Mouse (Mus musculus) gastrocnemius, postnatal 25 days (tissue): ENCODE results near the gene Tmem177. TPM values are rescaled to one million over a fixed set of nuclear protein-coding genes. Genes with fewer than 3 reads are reported as not detected.
A peak's percentile ranks its signal among the peaks of the same experiment; 100 is the strongest.

Experiments
- DNase-seq: peaks from one replicate; pipeline ENCODE4 v3.0.0; 2022
- total RNA-seq, 2 experiments: library from RNA; stranded (reverse); gene quantifications; 1 replicate in 1 of 2; 2 replicates in 1 of 2; pipeline ENCODE4 v1.2.3; 2021

Gene Tmem177
- total RNA-seq, 2 experiments from 2014 or later, result 5.1 TPM

GRCm38 (mm10) chr1:119891149-119891548, 21.9 kb downstream of the Tmem177 start:
- no peak for DNase-seq

- no peak for DNase-seq
These were observed 23.7 kb downstream of the Tmem177 start for GRCm38 (mm10) chr1:119889347-119889746.

GRCm38 (mm10) chr1:119886320-119886719, 26.7 kb downstream of the Tmem177 start:
- DNase-seq, result no peak

GRCm38 (mm10) chr1:119884272-119884671, 28.7 kb downstream of the Tmem177 start:
- no peak for DNase-seq

GRCm38 (mm10) chr1:119878909-119879308, 34.1 kb downstream of the Tmem177 start:
- DNase-seq, result peak; percentile 44

- no peak for DNase-seq
These were observed 35.5 kb downstream of the Tmem177 start for GRCm38 (mm10) chr1:119877469-119877868.

GRCm38 (mm10) chr1:119868395-119869161, 44.4 kb downstream of the Tmem177 start:
- DNase-seq, result no peak

- DNase-seq, result no peak
These were observed 45.7 kb downstream of the Tmem177 start for GRCm38 (mm10) chr1:119867300-119867699.

GRCm38 (mm10) chr1:119865311-119865710, 47.7 kb downstream of the Tmem177 start:
- DNase-seq, result no peak

GRCm38 (mm10) chr1:119863507-119864296, 49.3 kb downstream of the Tmem177 start:
- DNase-seq, result no peak

- no peak for DNase-seq
These were observed 53.4 kb downstream of the Tmem177 start for GRCm38 (mm10) chr1:119859566-119859965.

Other genes starting within 250 kb of the Tmem177 start
- 10 to 100 TPM; 21.2 to 42.4 TPM for gene Ptpn4, start 75.6 kb downstream of the Tmem177 start, total RNA-seq
- not detected for gene Cfap221, start 84.0 kb upstream of the Tmem177 start, total RNA-seq
- gene Sctr, start 93.7 kb upstream of the Tmem177 start, total RNA-seq, result 1 to 10 TPM; 3.0 to 3.8 TPM
- gene Tmem37, start 160.9 kb upstream of the Tmem177 start, total RNA-seq, result 10 to 100 TPM; 11.2 to 16.5 TPM
- 100 to 1,000 TPM; 177 to 210 TPM for gene Dbi, start 207.9 kb upstream of the Tmem177 start, total RNA-seq
- gene 3110009E18Rik, start 208.0 kb upstream of the Tmem177 start, total RNA-seq, result 1 to 10 TPM; 4.9 to 5.4 TPM